Mouse (Mus musculus) testis, adult 2 months (tissue): ENCODE measurements around the gene Il10rb.

ENCODE experiments used
- CTCF ChIP-seq: fragments of 200-500 bp; IDR thresholded peaks from 2 replicates; pipeline ENCODE4 v1.5.1; 2012; ENCODE audit warnings: low read depth, mild to moderate bottlenecking, inconsistent platforms, low read length, moderate library complexity; ENCODE audit not compliant: control insufficient read depth, insufficient read depth, insufficient replicate concordance
- POLR2A ChIP-seq: fragments of 200-500 bp; IDR thresholded peaks from 2 replicates; pipeline ENCODE4 v1.6.1; 2012; ENCODE audit warnings: low read depth, mild to moderate bottlenecking, inconsistent platforms, low read length, moderate library complexity; ENCODE audit not compliant: control insufficient read depth

GRCm38 (mm10) chr16:91461773-91462181 is 55.8 kb downstream of the Il10rb start:
- TF ChIP-seq POLR2A (no peak), CTCF (no peak)
